Mouse (Mus musculus) heart, postnatal 0 days (tissue): Measurements from ENCODE around the gene Tmc3. TPM values are rescaled to one million over a fixed set of nuclear protein-coding genes. Genes with fewer than 3 reads are reported as not detected.

Experiments used
- ATAC-seq: fragments of 200-750 bp; cut with Nextera tagmentation; 2 replicates; pipeline ENCODE4 v1.8.0; 2017; ENCODE audit warnings: low read depth, moderate number of reproducible peaks, moderate library complexity; ENCODE audit not compliant: insufficient read depth
- DNase-seq: peaks from one replicate; pipeline ENCODE4 v3.0.0-alpha.2; 2016; ENCODE audit warnings: low spot score
- H3K27ac ChIP-seq: fragments of 300-500 bp; sonication (generic); 2 replicates; pipeline ENCODE4 v1.5.1; 2014; ENCODE audit warnings: low read depth, mild to moderate bottlenecking
- H3K27me3 ChIP-seq: fragments of 300-500 bp; sonication (generic); 2 replicates; pipeline ENCODE4 v1.6.1; 2014; ENCODE audit warnings: low read length, mixed read lengths; ENCODE audit not compliant: control insufficient read depth, insufficient read depth
- H3K36me3 ChIP-seq: fragments of 300-500 bp; sonication (generic); replicated peaks from 2 replicates; pipeline ENCODE4 v1.6.1; 2014; ENCODE audit warnings: low read length, mixed read lengths; ENCODE audit not compliant: control insufficient read depth, insufficient read depth
- H3K4me1 ChIP-seq: fragments of 300-500 bp; sonication (generic); 2 replicates; pipeline ENCODE4 v1.6.1; 2014; ENCODE audit warnings: antibody characterized with exemption; ENCODE audit not compliant: control insufficient read depth, insufficient read depth
- H3K4me2 ChIP-seq: fragments of 300-500 bp; sonication (generic); 2 replicates; pipeline ENCODE4 v1.6.1; 2014; ENCODE audit warnings: low read depth, mild to moderate bottlenecking, low read length, moderate library complexity
- H3K4me3 ChIP-seq: fragments of 300-500 bp; sonication (generic); 2 replicates; pipeline ENCODE4 v1.5.1; 2014; ENCODE audit warnings: low read depth, low read length
- H3K9ac ChIP-seq: fragments of 300-500 bp; sonication (generic); replicated peaks from 2 replicates; pipeline ENCODE4 v1.6.1; 2014; ENCODE audit warnings: low read depth, low read length, mixed read lengths
- H3K9me3 ChIP-seq: fragments of 300-500 bp; sonication (generic); replicated peaks from 2 replicates; pipeline ENCODE4 v1.6.1; 2016; ENCODE audit warnings: low read length; ENCODE audit not compliant: control insufficient read depth
- CTCF ChIP-seq: IDR thresholded peaks from 2 replicates; pipeline ENCODE4 v1.5.1; 2016; ENCODE audit warnings: antibody characterized with exemption, control low read depth, low read depth
- EP300 ChIP-seq: IDR thresholded peaks from 2 replicates; pipeline ENCODE4 v1.6.1; 2016; ENCODE audit warnings: antibody characterized with exemption, low read depth
- WGBS: fragments of 180-500 bp; shearing (Covaris S2); extraction: QIAGEN DNeasy Blood & Tissue Kit; methylation state at CpG from one replicate; pipeline ENCODE4 v1.1.7; 2014; 5-methylcytosine and 5-hydroxymethylcytosine counted together
- polyA plus RNA-seq: library from polyadenylated mRNA; unstranded; fragments of >200 nt; fragmentation: Nextera tagmentation; extraction: Ambion mirVana; gene quantifications from 2 replicates; pipeline ENCODE4 v1.2.1, GENCODE M21; 2015
- total RNA-seq: library from RNA; depleted of rRNA; stranded (reverse); fragments of >200 nt; gene quantifications from 2 replicates; pipeline ENCODE4 v1.2.3, GENCODE M21; 2014; ENCODE audit warnings: low replicate concordance

Gene Tmc3
- total and polyA plus RNA-seq, 2 experiments from 2014 or later, result 0.23 to 0.38 TPM

DNA sequence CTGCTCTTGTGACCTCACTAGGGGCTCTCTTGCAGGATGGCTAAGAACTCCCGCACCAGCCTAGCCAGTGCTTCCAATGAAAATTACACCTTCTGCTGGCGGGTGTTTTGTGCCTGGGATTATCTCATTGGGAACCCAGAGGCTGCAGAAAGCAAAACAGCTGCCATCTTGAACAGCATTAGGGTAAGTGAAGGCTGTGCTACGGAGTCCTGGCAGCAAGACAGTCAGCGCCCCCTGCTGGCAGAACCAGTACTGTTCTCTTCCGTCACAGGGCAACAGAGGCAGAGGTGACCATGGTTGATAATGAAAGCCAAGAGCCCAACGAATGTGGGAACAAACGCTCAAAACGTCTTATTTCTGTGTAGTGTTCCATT is 15.2 kb downstream of the Tmc3 start:
- TF ChIP-seq EP300, result no peak
- TF ChIP-seq CTCF, result peak; percentile 46
- Histone ChIP-seq H3K4me1 (no peaks in the 10 kb centered on the region), H3K4me2 (no peak overlapping the region), H3K36me3 (no peaks in the 10 kb centered on the region), H3K27ac (no peak overlapping the region), H3K4me3 (no peak overlapping the region), H3K27me3 (no peaks in the 10 kb centered on the region), H3K9ac (no peak overlapping the region), H3K9me3 (no peaks in the 10 kb centered on the region)
- ATAC-seq, result no peak
- peak; percentile 15 for DNase-seq
- WGBS, result 53% methylated on average over 8 of the region's 8 CpGs

GRCm38 (mm10) chr7:83604180-83604944 is 19.6 kb downstream of the Tmc3 start:
- 82% methylated on average over 7 of the region's 7 CpGs for WGBS
- no peak for TF ChIP-seq EP300
- no peak for TF ChIP-seq CTCF
- ATAC-seq (no peak), DNase-seq (no peak)
- Histone ChIP-seq H3K4me1 (no peaks in the 10 kb centered on the region), H3K36me3 (no peaks in the 10 kb centered on the region), H3K27ac (no peak overlapping the region), H3K4me2 (no peak overlapping the region), H3K27me3 (no peaks in the 10 kb centered on the region), H3K4me3 (no peak overlapping the region), H3K9me3 (no peaks in the 10 kb centered on the region), H3K9ac (no peak overlapping the region)

DNA sequence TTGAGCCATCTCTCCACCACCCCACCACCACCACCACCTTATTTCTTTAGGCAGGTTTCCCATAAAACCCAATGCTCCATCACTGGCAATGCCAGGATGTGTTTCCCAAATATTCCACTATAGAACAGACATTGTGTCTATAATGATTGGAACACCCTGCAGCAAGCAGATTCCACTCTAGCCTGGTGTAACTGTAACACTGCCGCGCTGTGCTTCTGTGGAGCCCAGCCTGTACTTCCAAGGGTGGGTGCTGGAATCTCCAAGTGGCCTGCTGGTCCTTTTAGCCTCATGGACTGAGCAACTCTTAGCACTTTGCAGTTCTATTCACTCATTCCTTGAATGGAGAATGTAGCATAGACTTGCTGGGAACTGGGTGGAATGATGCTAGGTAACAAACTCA is 22.1 kb downstream of the Tmc3 start:
- no peak overlapping the region for H3K9ac ChIP-seq
- no peak overlapping the region for H3K27ac ChIP-seq
- no peaks in the 10 kb centered on the region for H3K4me1 ChIP-seq
- H3K4me3 ChIP-seq, result no peak overlapping the region
- H3K4me2 ChIP-seq, result no peak overlapping the region
- TF ChIP-seq EP300, result no peak
- no peak for TF ChIP-seq CTCF
- H3K36me3 ChIP-seq, result no peaks in the 10 kb centered on the region
- no peak for ATAC-seq
- H3K27me3 ChIP-seq, result no peaks in the 10 kb centered on the region
- no peak for DNase-seq
- 97% methylated on average over 2 of the region's 2 CpGs for WGBS
- no peaks in the 10 kb centered on the region for H3K9me3 ChIP-seq

GRCm38 (mm10) chr7:83609891-83610290 is 25.2 kb downstream of the Tmc3 start:
- DNase-seq, result no peak
- Histone ChIP-seq H3K4me3 (no peak overlapping the region), H3K4me2 (no peak overlapping the region), H3K27me3 (no peaks in the 10 kb centered on the region), H3K9me3 (no peaks in the 10 kb centered on the region), H3K27ac (no peak overlapping the region), H3K9ac (no peak overlapping the region), H3K4me1 (no peaks in the 10 kb centered on the region), H3K36me3 (no peaks in the 10 kb centered on the region)
- no peak for ATAC-seq
- TF ChIP-seq EP300 (no peak), CTCF (no peak)
- 96% methylated on average over 4 of the region's 4 CpGs for WGBS

- no peak for ATAC-seq
- no peaks in the 10 kb centered on the region for H3K4me1 ChIP-seq
- H3K4me2 ChIP-seq, result no peak overlapping the region
- no peaks in the 10 kb centered on the region for H3K27me3 ChIP-seq
- H3K36me3 ChIP-seq, result no peaks in the 10 kb centered on the region
- no peaks in the 10 kb centered on the region for H3K9me3 ChIP-seq
- H3K27ac ChIP-seq, result no peak overlapping the region
- TF ChIP-seq EP300, result no peak
- no peak for TF ChIP-seq CTCF
- H3K4me3 ChIP-seq, result no peak overlapping the region
- DNase-seq, result no peak
- H3K9ac ChIP-seq, result no peak overlapping the region
- WGBS, result 77% methylated on average over 1 of the region's 1 CpGs
Measured at GRCm38 (mm10) chr7:83611886-83612285, 27.2 kb downstream of the Tmc3 start.

- Histone ChIP-seq H3K4me1 (no peaks in the 10 kb centered on the region), H3K36me3 (no peaks in the 10 kb centered on the region), H3K9ac (no peak overlapping the region), H3K27me3 (no peaks in the 10 kb centered on the region), H3K4me2 (no peak overlapping the region), H3K4me3 (no peak overlapping the region), H3K9me3 (no peaks in the 10 kb centered on the region), H3K27ac (no peak overlapping the region)
- no peak for ATAC-seq
- TF ChIP-seq EP300 (no peak), CTCF (no peak)
- 91% methylated on average over 3 of the region's 3 CpGs for WGBS
- DNase-seq, result no peak
Measured at GRCm38 (mm10) chr7:83615272-83615671, 30.5 kb downstream of the Tmc3 start.
